Mouse (Mus musculus): ENCODE data around the gene Prdm2. TPM values are rescaled to one million over a fixed set of nuclear protein-coding genes. Genes with fewer than 3 reads are reported as not detected.
A peak's percentile ranks its signal among the peaks of the same experiment; 100 is the strongest.

The Prdm2 gene
- polyA plus RNA-seq, 1 experiment from 2014 or later: 7.9 TPM

- Histone ChIP-seq H3K27me3 (replicated peaks; ENCODE audit: insufficient read depth, low read length) (no peaks in the 10 kb centered on the region), H3K4me1 (ENCODE audit: insufficient read depth, low read depth, low read length) (peaks cover 10% of the 10 kb centered on the region; the same call in 1 of the 2 replicates), H3K4me3 (ENCODE audit: low read depth, low read length) (no peak overlapping the region), H3K27ac (ENCODE audit: low read length) (no peak overlapping the region), H3K36me3 (ENCODE audit: insufficient read depth, low read length) (no peaks in the 10 kb centered on the region), H3K9ac (replicated peaks; ENCODE audit: low read depth) (no peak overlapping the region), H3K4me2 (replicated peaks; ENCODE audit: low read depth, low read length) (no peak overlapping the region), H3K9me3 (ENCODE audit: low read length) (no peaks in the 10 kb centered on the region)
- TF ChIP-seq EP300 (IDR thresholded peaks at IDR 0.05): no peak
- no peak for TF ChIP-seq CTCF (IDR thresholded peaks at IDR 0.05)
- WGBS: 57% methylated on average over 4 of the region's 4 CpGs
- DNase-seq (ENCODE audit: low spot score) (no peak), ATAC-seq (no peak)
Observed at GRCm38 (mm10) chr4:143155036-143155435, 57.8 kb downstream of the Prdm2 start.

DNA sequence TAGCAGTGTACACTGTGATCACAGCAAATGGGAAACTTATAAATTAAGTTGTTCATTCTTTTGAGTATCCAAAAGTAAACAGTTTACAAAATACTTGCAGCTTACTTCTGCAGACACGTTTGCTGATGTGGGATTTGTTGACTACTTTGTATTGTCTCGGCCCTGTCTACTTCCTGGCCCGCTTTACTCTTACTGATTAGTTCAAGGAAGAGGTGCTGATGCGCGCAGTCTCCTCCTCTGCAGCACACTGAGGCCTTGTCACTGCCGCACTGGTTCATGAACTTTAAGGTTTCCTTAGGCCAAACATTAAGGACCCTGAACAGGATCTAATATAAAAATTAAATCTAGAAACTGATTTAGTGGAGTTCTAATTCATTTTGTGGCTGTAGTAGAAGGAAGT lies 58.2 kb downstream of the Prdm2 start:
- Histone ChIP-seq H3K4me3 (ENCODE audit: low read depth, low read length) (no peak overlapping the region), H3K27ac (ENCODE audit: low read length) (no peak overlapping the region), H3K9me3 (ENCODE audit: low read length) (no peaks in the 10 kb centered on the region), H3K27me3 (replicated peaks; ENCODE audit: insufficient read depth, low read length) (no peaks in the 10 kb centered on the region), H3K36me3 (ENCODE audit: insufficient read depth, low read length) (no peaks in the 10 kb centered on the region), H3K4me2 (replicated peaks; ENCODE audit: low read depth, low read length) (no peak overlapping the region), H3K4me1 (ENCODE audit: insufficient read depth, low read depth, low read length) (peaks cover 11% of the 10 kb centered on the region; the same call in 1 of the 2 replicates), H3K9ac (replicated peaks; ENCODE audit: low read depth) (no peak overlapping the region)
- TF ChIP-seq CTCF (IDR thresholded peaks at IDR 0.05) (no peak), EP300 (IDR thresholded peaks at IDR 0.05) (no peak)
- ATAC-seq (no peak), DNase-seq (ENCODE audit: low spot score) (no peak)
- WGBS: 44% methylated on average over 6 of the region's 6 CpGs

DNA sequence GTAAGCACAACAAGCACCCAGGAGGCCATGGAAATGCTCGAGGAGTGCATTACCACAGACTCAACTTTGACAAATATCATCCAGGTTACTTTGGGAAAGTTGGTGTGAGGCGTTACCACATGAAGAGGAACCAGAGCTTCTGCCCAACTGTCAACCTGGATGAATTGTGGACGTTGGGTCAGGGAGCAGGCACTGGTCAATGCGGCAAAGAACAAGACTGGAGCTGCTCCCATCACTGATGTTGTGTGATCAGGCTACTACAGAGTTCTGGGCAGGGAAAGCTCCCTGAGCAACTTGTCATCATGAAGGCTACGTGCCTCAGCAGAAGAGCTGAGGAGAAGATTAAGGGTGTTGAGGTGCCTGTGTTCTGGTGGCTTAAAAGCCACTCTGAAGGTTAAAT lies 60.2 kb downstream of the Prdm2 start:
- TF ChIP-seq EP300 (IDR thresholded peaks at IDR 0.05) (no peak), CTCF (IDR thresholded peaks at IDR 0.05) (no peak)
- 86% methylated on average over 5 of the region's 5 CpGs for WGBS
- H3K27ac ChIP-seq (ENCODE audit: low read length): no peak overlapping the region
- H3K9me3 ChIP-seq (ENCODE audit: low read length): no peaks in the 10 kb centered on the region
- H3K4me3 ChIP-seq (ENCODE audit: low read depth, low read length): no peak overlapping the region
- H3K9ac ChIP-seq (replicated peaks; ENCODE audit: low read depth): no peak overlapping the region
- ATAC-seq (no peak), DNase-seq (ENCODE audit: low spot score) (no peak)
- H3K36me3 ChIP-seq (ENCODE audit: insufficient read depth, low read length): no peaks in the 10 kb centered on the region
- H3K27me3 ChIP-seq (replicated peaks; ENCODE audit: insufficient read depth, low read length): no peaks in the 10 kb centered on the region
- peaks cover 8% of the 10 kb centered on the region; the same call in 1 of the 2 replicates for H3K4me1 ChIP-seq (ENCODE audit: insufficient read depth, low read depth, low read length)
- no peak overlapping the region for H3K4me2 ChIP-seq (replicated peaks; ENCODE audit: low read depth, low read length)

GRCm38 (mm10) chr4:143151267-143151666 lies 61.5 kb downstream of the Prdm2 start:
- Histone ChIP-seq H3K4me1 (ENCODE audit: insufficient read depth, low read depth, low read length) (peaks cover 7% of the 10 kb centered on the region; the same call in 1 of the 2 replicates), H3K27ac (ENCODE audit: low read length) (no peak overlapping the region), H3K9ac (replicated peaks; ENCODE audit: low read depth) (no peak overlapping the region), H3K4me2 (replicated peaks; ENCODE audit: low read depth, low read length) (no peak overlapping the region), H3K4me3 (ENCODE audit: low read depth, low read length) (no peak overlapping the region), H3K9me3 (ENCODE audit: low read length) (no peaks in the 10 kb centered on the region), H3K27me3 (replicated peaks; ENCODE audit: insufficient read depth, low read length) (no peaks in the 10 kb centered on the region), H3K36me3 (ENCODE audit: insufficient read depth, low read length) (no peaks in the 10 kb centered on the region)
- WGBS: 58% methylated on average over 1 of the region's 1 CpGs
- peak; percentile 44 for DNase-seq (ENCODE audit: low spot score)
- TF ChIP-seq EP300 (IDR thresholded peaks at IDR 0.05) (no peak), CTCF (IDR thresholded peaks at IDR 0.05) (peak; percentile 78)
- ATAC-seq: peak; percentile 28; the same call in 1 of the 2 replicates

DNA sequence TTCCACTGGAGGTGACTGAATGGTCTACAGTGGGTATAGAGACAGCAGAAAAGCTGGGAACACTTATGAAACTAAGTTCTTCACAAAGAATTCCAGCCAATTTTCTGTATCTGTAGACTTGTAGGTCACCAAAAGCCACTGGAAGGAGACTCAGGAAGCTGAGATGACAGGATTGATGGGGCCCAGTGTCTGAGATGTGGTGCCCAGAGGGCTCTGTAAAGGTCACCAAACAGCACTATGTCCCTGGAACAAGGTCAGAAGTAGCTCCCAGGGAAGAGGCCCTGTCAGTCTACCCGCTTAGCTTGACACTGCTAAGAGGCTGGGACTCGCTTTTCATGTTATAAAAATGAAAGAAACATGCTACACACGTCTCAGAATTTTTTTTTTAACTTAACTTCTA lies 65.1 kb downstream of the Prdm2 start:
- Histone ChIP-seq H3K4me3 (ENCODE audit: low read depth, low read length) (no peak overlapping the region), H3K4me1 (ENCODE audit: insufficient read depth, low read depth, low read length) (peaks cover 11% of the 10 kb centered on the region; the same call in 1 of the 2 replicates), H3K4me2 (replicated peaks; ENCODE audit: low read depth, low read length) (no peak overlapping the region), H3K27ac (ENCODE audit: low read length) (no peak overlapping the region), H3K36me3 (ENCODE audit: insufficient read depth, low read length) (no peaks in the 10 kb centered on the region), H3K27me3 (replicated peaks; ENCODE audit: insufficient read depth, low read length) (no peaks in the 10 kb centered on the region), H3K9me3 (ENCODE audit: low read length) (no peaks in the 10 kb centered on the region), H3K9ac (replicated peaks; ENCODE audit: low read depth) (no peak overlapping the region)
- DNase-seq (ENCODE audit: low spot score) (no peak), ATAC-seq (no peak)
- 70% methylated on average over 3 of the region's 3 CpGs for WGBS
- TF ChIP-seq CTCF (IDR thresholded peaks at IDR 0.05): no peak
- TF ChIP-seq EP300 (IDR thresholded peaks at IDR 0.05): no peak

DNA sequence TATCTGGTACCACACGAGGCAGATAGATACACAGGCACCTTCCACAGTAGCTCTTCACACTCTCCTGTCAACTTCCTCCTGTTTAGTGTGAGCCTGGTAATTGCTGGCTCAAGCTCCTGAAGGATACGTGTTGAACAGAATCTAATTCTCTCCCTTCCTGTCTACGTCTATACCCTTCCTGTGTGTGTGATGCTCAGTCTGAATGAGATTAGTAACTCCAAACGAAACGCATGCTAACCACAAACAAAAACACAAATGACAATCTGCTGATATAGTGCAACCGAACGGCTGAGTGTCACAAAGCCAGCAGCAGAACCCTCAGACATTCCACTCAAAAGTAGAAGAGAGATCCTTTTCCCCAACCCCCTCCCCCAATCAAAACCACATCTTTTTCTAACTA lies 69.2 kb downstream of the Prdm2 start:
- ATAC-seq (no peak), DNase-seq (ENCODE audit: low spot score) (no peak)
- H3K36me3 ChIP-seq (ENCODE audit: insufficient read depth, low read length): no peaks in the 10 kb centered on the region
- H3K4me3 ChIP-seq (ENCODE audit: low read depth, low read length): no peak overlapping the region
- H3K4me2 ChIP-seq (replicated peaks; ENCODE audit: low read depth, low read length): no peak overlapping the region
- H3K9me3 ChIP-seq (ENCODE audit: low read length): no peaks in the 10 kb centered on the region
- no peak for TF ChIP-seq EP300 (IDR thresholded peaks at IDR 0.05)
- no peak for TF ChIP-seq CTCF (IDR thresholded peaks at IDR 0.05)
- WGBS: 40% methylated on average over 7 of the region's 7 CpGs
- peaks cover 8% of the 10 kb centered on the region; the same call in 1 of the 2 replicates for H3K4me1 ChIP-seq (ENCODE audit: insufficient read depth, low read depth, low read length)
- no peak overlapping the region for H3K27ac ChIP-seq (ENCODE audit: low read length)
- H3K9ac ChIP-seq (replicated peaks; ENCODE audit: low read depth): no peak overlapping the region
- H3K27me3 ChIP-seq (replicated peaks; ENCODE audit: insufficient read depth, low read length): no peaks in the 10 kb centered on the region

All from lung, postnatal 0 days (tissue).